Mouse (Mus musculus): ENCODE results near the gene Nat8f2. TPM values are rescaled to one million over a fixed set of nuclear protein-coding genes. Genes with fewer than 3 reads are reported as not detected.
"Not testable (repeated sequence)": the region's sequence is repeated elsewhere in the genome, so short reads cannot be mapped to it uniquely, and the experiment has no call there.

The Nat8f2 gene
- polyA plus RNA-seq, 2 experiments, result not detected

DNA sequence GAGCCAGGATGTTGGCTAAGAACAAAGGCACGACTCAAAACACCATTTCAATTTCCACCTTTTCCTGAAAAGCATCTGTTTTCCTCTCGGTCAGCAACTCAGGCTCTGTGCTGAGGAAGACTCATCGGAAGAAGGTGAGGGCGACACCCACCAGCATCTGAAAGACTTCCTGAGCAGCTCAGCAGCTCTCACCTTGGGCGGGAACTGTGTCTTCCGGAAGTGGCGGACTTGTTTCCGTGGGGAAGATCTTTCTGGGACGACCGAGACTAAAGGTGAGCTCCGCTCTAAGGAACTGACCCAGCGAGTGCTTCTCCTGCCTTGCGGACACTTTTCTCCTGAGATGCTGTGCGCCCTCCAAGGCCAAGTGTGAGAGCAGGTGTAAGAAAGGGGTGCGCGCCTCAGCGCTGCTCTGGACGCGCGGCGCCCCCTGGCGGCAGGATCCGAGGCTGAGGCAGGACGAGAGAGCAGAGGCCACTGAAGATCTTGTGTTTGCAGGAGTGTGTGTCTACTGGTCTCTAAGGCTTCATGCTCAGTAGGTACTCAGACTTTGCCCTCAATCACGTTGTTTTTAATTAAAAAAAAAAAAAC lies 26.2 kb upstream of the Nat8f2 start:
- WGBS, result 77% methylated on average over 25 of the region's 25 CpGs

DNA sequence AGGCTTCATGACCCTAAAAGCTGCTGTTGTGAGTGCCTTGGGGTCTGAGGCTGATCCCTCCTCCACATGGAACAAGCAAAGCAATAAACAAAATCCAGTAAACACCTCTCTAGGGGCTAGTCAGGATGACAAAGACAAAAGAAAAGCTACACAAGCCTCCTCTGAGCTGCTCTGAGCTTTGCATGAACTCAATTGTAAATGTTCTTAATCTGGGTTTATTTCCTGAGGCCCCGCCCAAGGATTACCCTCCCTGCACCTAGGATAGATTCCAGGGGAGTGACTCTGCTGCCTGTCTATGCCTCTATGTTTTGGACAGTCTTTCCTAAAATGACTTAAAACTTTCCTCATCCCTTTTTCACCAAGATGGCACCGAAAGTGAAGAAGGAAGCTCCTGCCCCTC lies 20.0 kb upstream of the Nat8f2 start:
- no peak overlapping the region for H3K9ac ChIP-seq (ENCODE audit: low read depth, low read length, severe bottlenecking)
- no peak for DNase-seq (ENCODE audit: low spot score)

More for the DNA sequence above, 26.2 kb upstream of the Nat8f2 start:
- H3K4me2 ChIP-seq (replicated peaks; ENCODE audit: low read depth, low read length, severe bottlenecking); H3K36me3 ChIP-seq (ENCODE audit: control insufficient read depth, insufficient read depth, low read length); H3K9me3 ChIP-seq (ENCODE audit: control insufficient read depth, low read length); H3K27ac ChIP-seq (replicated peaks; ENCODE audit: low read depth, low read length); DNase-seq (ENCODE audit: low spot score); H3K9ac ChIP-seq (ENCODE audit: low read depth, low read length, severe bottlenecking); H3K4me1 ChIP-seq (ENCODE audit: control insufficient read depth, insufficient read depth, low read length); H3K4me3 ChIP-seq (replicated peaks; ENCODE audit: low read length); H3K27me3 ChIP-seq (ENCODE audit: control insufficient read depth, insufficient read depth, low read length); ATAC-seq (ENCODE audit: low FRiP score, low read depth): not testable (repeated sequence)

DNA sequence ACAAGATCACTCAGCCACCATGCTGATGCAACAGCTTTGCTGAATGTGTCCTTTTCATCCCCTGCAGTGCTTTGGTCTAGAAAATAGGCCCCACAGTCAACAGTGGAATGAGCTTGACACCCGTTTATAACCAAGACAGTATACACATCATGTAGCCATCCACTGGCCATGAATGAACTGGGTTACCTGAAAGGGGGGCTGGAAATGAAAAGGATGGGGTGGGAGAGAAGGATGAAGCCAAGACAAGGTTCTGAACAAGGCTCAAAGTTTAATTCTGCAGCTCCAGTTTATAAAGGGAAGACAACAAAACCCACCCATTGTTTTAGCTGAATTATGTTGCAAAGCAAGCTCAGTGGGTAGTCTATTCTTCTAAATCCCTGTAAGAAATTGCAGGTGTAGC lies 15.4 kb upstream of the Nat8f2 start:
- 97% methylated on average over 1 of the region's 1 CpGs for WGBS
- no peaks in the 10 kb centered on the region for H3K27me3 ChIP-seq (ENCODE audit: control insufficient read depth, insufficient read depth, low read length)
- DNase-seq (ENCODE audit: low spot score), result no peak

More for the DNA sequence above, 20.0 kb upstream of the Nat8f2 start:
- H3K4me2 ChIP-seq (replicated peaks; ENCODE audit: low read depth, low read length, severe bottlenecking), result no peak overlapping the region
- no peaks in the 10 kb centered on the region for H3K36me3 ChIP-seq (ENCODE audit: control insufficient read depth, insufficient read depth, low read length)
- H3K27ac ChIP-seq (replicated peaks; ENCODE audit: low read depth, low read length), result no peak overlapping the region
- H3K9me3 ChIP-seq (ENCODE audit: control insufficient read depth, low read length), result peaks cover 11% of the 10 kb centered on the region; the same call in 1 of the 2 replicates
- no peak for TF ChIP-seq POLR2A (IDR thresholded peaks at IDR 0.05; ENCODE audit: borderline replicate concordance, extremely low read depth, insufficient read depth, insufficient read length)
- H3K4me3 ChIP-seq (replicated peaks; ENCODE audit: low read length), result no peak overlapping the region
- no peaks in the 10 kb centered on the region for H3K27me3 ChIP-seq (ENCODE audit: control insufficient read depth, insufficient read depth, low read length)
- no peaks in the 10 kb centered on the region for H3K4me1 ChIP-seq (ENCODE audit: control insufficient read depth, insufficient read depth, low read length)
- 93% methylated on average over 2 of the region's 2 CpGs for whole genome bisulfite sequencing
- ATAC-seq (ENCODE audit: low FRiP score, low read depth), result no peak

DNA sequence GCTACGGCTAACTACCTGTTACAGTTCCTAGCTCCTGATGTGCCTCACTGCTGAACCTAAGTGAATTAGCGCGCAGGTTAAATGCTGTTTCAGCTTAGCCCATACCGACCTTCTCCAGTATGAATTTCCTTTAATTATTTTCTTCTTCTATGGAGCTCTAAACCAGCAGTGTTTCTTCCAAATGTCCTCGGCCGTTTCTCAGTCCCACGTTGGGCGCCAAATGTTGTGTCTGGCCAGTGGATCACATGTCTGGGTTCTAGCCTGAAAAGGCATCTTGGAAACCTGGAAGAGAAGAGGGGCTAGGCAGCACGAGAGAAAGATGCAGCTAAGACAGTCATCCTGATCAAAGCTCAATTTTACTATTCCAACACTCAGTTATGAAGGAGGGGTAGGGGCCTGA lies 14.3 kb upstream of the Nat8f2 start:
- not testable (repeated sequence) for H3K4me3 ChIP-seq (replicated peaks; ENCODE audit: low read length); H3K9ac ChIP-seq (ENCODE audit: low read depth, low read length, severe bottlenecking); H3K4me1 ChIP-seq (ENCODE audit: control insufficient read depth, insufficient read depth, low read length); H3K36me3 ChIP-seq (ENCODE audit: control insufficient read depth, insufficient read depth, low read length); H3K4me2 ChIP-seq (replicated peaks; ENCODE audit: low read depth, low read length, severe bottlenecking); H3K27me3 ChIP-seq (ENCODE audit: control insufficient read depth, insufficient read depth, low read length); H3K27ac ChIP-seq (replicated peaks; ENCODE audit: low read depth, low read length); ATAC-seq (ENCODE audit: low FRiP score, low read depth); DNase-seq (ENCODE audit: low spot score)
- H3K9me3 ChIP-seq (ENCODE audit: control insufficient read depth, low read length), result peaks cover 18% of the 10 kb centered on the region
- 92% methylated on average over 9 of the region's 9 CpGs for WGBS

More for the DNA sequence above, 15.4 kb upstream of the Nat8f2 start:
- Histone ChIP-seq H3K4me3 (replicated peaks; ENCODE audit: low read length) (no peak overlapping the region), H3K27ac (replicated peaks; ENCODE audit: low read depth, low read length) (no peak overlapping the region), H3K9ac (ENCODE audit: low read depth, low read length, severe bottlenecking) (no peak overlapping the region), H3K36me3 (ENCODE audit: control insufficient read depth, insufficient read depth, low read length) (no peaks in the 10 kb centered on the region), H3K4me1 (ENCODE audit: control insufficient read depth, insufficient read depth, low read length) (no peaks in the 10 kb centered on the region), H3K4me2 (replicated peaks; ENCODE audit: low read depth, low read length, severe bottlenecking) (no peak overlapping the region), H3K9me3 (ENCODE audit: control insufficient read depth, low read length) (peaks cover 18% of the 10 kb centered on the region)
- no peak for TF ChIP-seq POLR2A (IDR thresholded peaks at IDR 0.05; ENCODE audit: borderline replicate concordance, extremely low read depth, insufficient read depth, insufficient read length)
- no peak for ATAC-seq (ENCODE audit: low FRiP score, low read depth)

DNA sequence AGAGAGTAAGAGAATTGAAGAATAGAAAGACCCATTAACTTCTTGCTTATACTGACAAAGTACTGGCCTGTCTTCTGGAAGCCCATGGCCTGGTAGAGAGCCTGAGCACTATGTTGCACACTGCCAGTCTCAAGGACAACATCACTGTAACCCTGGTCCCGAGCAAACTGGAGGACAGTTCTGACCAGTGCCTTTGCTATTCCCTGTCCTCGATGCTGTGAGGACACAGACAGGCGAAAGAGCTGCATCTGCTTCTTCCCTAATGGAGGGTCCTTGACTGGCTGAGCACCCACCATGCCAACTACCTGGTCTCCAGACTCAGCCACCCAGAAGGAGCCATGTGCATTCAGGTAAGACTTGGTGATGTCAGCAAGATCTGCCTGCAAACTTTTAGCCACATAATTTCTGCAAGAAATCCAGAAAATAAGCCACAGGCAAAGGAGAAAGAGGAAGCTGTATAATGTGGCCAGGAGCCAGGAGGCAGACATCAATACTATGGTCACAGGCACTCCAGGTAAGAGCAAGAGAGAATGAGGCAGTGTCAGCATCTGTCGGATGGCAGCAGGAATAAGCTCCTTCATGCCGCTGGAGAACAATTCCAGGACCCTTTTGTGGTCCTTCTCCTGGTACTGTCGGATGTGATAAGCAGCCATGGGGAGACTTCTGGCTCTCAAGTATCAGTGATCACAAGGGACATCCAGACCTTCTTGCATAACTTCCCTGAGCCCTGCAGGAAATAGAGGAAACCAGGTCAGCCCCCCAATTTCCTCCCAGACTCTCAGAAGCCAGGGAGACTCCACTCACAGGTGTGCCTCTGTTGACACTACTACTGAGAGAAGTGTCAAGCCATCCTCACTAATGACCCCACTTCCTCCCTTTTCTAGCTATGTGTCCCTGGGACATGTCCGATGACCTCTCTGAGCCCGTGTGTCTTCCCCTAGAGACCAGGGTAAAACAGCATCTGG lies 950 bp downstream of the Nat8f2 start:
- ATAC-seq (ENCODE audit: low FRiP score, low read depth) (no peak), DNase-seq (ENCODE audit: low spot score) (no peak)
- Histone ChIP-seq H3K27me3 (ENCODE audit: control insufficient read depth, insufficient read depth, low read length) (no peaks in the 10 kb centered on the region), H3K4me2 (replicated peaks; ENCODE audit: low read depth, low read length, severe bottlenecking) (no peak overlapping the region), H3K9ac (ENCODE audit: low read depth, low read length, severe bottlenecking) (no peak overlapping the region), H3K4me1 (ENCODE audit: control insufficient read depth, insufficient read depth, low read length) (no peaks in the 10 kb centered on the region), H3K4me3 (replicated peaks; ENCODE audit: low read length) (no peak overlapping the region), H3K9me3 (ENCODE audit: control insufficient read depth, low read length) (no peaks in the 10 kb centered on the region), H3K36me3 (ENCODE audit: control insufficient read depth, insufficient read depth, low read length) (no peaks in the 10 kb centered on the region), H3K27ac (replicated peaks; ENCODE audit: low read depth, low read length) (no peak overlapping the region)
- no peak for TF ChIP-seq POLR2A (IDR thresholded peaks at IDR 0.05; ENCODE audit: borderline replicate concordance, extremely low read depth, insufficient read depth, insufficient read length)
- WGBS, result 77% methylated on average over 8 of the region's 8 CpGs

DNA sequence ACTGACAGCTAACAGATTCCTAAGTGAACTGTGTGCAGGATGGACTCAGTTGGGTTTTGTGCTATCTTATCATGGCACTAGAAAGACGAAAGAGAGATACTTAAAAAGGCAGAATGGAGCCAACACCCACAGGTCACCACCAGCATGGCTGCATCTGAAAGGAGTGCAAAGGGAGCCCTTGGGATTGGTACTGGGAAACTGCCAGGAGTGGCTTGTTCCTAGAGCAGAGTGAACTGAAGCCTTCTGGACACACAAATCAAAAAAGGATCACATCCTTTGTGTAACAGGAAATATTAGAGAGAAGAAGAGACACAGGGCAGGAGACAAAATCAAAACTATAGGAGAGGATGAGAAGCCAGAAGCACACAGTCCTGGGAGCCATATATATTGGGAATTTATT lies 2.0 kb downstream of the Nat8f2 start:
- H3K9me3 ChIP-seq (ENCODE audit: control insufficient read depth, low read length); H3K4me3 ChIP-seq (replicated peaks; ENCODE audit: low read length); DNase-seq (ENCODE audit: low spot score); H3K4me2 ChIP-seq (replicated peaks; ENCODE audit: low read depth, low read length, severe bottlenecking); H3K36me3 ChIP-seq (ENCODE audit: control insufficient read depth, insufficient read depth, low read length); H3K27ac ChIP-seq (replicated peaks; ENCODE audit: low read depth, low read length); ATAC-seq (ENCODE audit: low FRiP score, low read depth); H3K27me3 ChIP-seq (ENCODE audit: control insufficient read depth, insufficient read depth, low read length); H3K9ac ChIP-seq (ENCODE audit: low read depth, low read length, severe bottlenecking); H3K4me1 ChIP-seq (ENCODE audit: control insufficient read depth, insufficient read depth, low read length): not testable (repeated sequence)
- whole genome bisulfite sequencing, result 84% methylated on average over 1 of the region's 1 CpGs

DNA sequence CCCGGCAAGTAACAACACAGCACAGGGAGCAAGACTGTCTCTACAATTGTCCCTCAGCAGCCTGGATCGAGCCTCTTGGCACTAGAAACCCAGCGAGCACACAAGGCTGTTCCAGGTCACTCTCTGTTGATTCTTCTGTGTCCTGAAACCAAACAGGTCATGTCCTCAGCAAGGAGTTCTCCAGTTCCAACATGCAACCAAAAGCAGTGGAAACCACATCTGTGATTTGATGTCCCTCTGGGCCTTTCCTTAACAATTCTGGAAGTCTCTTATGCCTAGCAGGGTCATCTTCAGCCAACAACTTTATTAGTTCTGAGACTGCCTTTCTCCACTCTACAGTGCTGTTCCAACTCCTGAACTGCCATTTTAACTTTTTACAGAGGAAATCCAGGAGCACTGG lies 2.8 kb downstream of the Nat8f2 start:
- not testable (repeated sequence) for H3K9ac ChIP-seq (ENCODE audit: low read depth, low read length, severe bottlenecking); H3K4me3 ChIP-seq (replicated peaks; ENCODE audit: low read length); H3K27ac ChIP-seq (replicated peaks; ENCODE audit: low read depth, low read length); ATAC-seq (ENCODE audit: low FRiP score, low read depth); H3K4me1 ChIP-seq (ENCODE audit: control insufficient read depth, insufficient read depth, low read length); H3K36me3 ChIP-seq (ENCODE audit: control insufficient read depth, insufficient read depth, low read length); H3K27me3 ChIP-seq (ENCODE audit: control insufficient read depth, insufficient read depth, low read length); H3K9me3 ChIP-seq (ENCODE audit: control insufficient read depth, low read length); DNase-seq (ENCODE audit: low spot score); H3K4me2 ChIP-seq (replicated peaks; ENCODE audit: low read depth, low read length, severe bottlenecking)
- WGBS, result 85% methylated on average over 3 of the region's 3 CpGs

Measured in limb, embryonic 14.5 days (tissue).